Mouse (Mus musculus) right cerebral cortex, adult 18-20 months (tissue): ENCODE data around the gene Thoc6.
A peak's percentile ranks its signal among the peaks of the same experiment; 100 is the strongest.

ENCODE experiments used
- DNase-seq: peaks from one replicate; pipeline ENCODE4 v3.0.0; 2022; ENCODE audit warnings: mixed read lengths

Gene Thoc6

DNA sequence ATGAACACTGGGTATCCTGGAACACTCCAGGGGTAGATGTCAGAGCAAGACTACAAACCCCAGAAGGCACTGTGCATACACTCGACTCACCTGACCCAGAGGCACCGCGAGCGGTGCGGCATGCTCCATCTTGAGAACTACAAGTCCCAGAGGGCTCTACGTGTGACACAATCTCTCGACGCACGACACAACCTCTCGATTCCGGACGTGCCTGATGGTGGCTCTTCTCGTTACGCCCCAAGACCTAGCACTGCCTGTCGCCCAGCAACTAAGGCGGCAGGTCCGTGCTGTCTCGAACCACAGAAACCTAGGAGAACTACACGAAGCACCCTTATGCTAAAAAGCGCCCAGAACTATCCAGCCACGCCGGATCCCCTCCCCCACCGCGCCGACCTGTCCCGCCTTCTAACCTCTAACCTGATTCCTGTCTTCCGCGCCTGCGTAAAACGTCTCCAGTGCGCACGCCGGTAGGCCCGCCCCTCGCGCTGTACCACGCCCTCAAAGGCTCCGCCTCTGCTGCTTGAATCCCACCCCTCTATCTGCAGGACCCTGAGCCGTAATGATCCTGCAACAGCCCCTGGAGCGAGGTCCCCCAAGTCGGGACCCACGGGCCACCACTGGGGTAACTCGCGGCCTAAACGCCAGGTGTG lies at the start of gene Thoc6, which contains the start of gene Hcfc1r1:
Gene Thoc6, minus strand, starts transcription at position 459 of the 650 bp plus-strand sequence.
Gene Hcfc1r1, plus strand, starts transcription at position 173 of the 650 bp plus-strand sequence.
- peak; percentile 96 for DNase-seq

- DNase-seq = no peak
Observed at GRCm38 (mm10) chr17:23722376-23723125, 48.9 kb upstream of the Thoc6 start, which contains the start of gene 1520401A03Rik. TSS of gene 1520401A03Rik (minus strand) at chr17:23722783.

DNA sequence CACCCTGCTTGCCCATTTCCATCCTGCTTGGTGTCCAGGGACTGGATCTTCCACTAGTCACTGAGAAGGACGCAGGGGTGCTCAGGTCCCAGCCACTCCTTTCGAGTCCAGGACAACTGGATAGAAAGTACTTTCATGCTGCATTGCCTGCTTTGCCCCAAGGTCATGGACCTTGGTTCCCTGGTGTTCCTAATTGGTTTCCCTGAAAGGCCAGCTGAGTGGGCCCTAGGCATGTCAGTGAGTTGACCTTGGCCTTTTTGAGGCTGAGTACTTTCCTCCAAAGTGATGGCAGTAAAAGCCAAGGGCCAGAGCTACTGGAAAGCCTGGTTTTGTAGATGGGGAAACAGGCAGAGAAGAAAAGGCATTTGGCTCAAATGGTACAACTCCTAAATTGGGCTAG lies 48.2 kb upstream of the Thoc6 start:
- no peak for DNase-seq

GRCm38 (mm10) chr17:23719455-23719854 lies 45.8 kb upstream of the Thoc6 start:
- DNase-seq = no peak

GRCm38 (mm10) chr17:23717003-23717402 lies 43.3 kb upstream of the Thoc6 start:
- DNase-seq = no peak

DNA sequence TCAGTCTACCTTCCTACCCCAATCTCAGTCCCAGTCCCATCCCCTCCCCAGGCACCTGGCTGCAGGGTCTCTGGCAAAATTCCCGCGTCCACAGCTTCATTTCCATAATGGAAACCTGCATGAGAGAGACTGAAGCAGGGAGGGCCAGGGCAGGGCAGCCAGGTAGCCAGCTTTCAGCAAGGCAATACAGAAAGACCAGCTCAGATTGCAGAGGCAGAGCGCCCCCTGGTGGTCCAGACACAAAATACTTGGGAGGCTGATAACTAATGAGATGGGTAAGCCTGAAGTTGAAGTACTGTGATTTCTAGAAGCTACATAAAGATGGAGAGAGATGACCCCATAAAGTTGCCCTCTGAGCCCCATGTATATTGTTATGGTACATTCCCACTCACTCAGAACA lies 32.5 kb upstream of the Thoc6 start:
- DNase-seq = peak; percentile 70

DNA sequence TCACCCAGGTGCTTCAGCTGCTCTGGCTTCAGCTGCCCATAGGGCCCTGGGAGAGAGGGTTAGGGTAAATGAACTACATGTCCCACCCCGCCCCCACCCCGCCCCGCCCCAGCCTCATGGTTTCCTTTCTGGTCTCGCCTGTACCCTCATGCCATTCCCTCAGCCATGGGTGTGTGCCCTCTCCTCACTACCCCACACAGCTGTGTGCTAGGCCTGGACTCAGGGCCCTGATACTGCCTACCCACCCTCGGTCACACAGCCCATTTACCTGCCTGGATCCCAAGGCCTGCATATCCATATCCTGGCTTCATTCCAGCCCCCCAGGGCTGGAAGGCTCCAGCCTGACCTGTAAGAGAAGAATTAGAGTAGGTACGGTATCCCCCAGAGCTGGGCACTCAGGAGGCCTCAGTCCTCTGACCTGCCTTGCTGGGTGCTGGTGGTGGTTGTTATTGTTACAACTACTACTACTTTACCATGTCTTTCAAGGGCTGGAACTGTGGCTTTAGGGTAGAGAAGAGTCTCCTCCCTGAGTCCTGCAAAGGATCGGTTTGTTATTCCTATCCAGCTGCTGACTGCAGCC lies 31.9 kb upstream of the Thoc6 start:
- DNase-seq = no peak

DNA sequence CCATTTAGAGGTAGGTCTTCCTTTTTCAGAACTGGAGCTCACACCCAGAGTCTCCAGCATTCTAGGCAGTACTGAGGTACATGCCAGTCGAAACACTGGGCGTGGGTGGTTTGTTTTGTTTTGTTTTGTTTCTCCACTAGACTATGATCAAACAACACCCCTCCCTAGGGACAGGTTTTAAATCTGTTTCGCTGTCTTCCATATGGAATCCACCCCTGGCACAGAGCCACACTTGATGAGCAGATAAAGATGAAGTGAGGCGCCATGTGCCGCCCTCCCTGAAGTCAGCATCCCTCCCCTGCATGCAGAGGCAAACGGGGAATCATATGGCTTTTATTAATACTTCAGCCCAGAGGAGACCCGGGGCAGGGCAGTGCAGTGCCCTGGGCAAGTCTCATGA lies 31.1 kb upstream of the Thoc6 start:
- peak; percentile 42 for DNase-seq

DNA sequence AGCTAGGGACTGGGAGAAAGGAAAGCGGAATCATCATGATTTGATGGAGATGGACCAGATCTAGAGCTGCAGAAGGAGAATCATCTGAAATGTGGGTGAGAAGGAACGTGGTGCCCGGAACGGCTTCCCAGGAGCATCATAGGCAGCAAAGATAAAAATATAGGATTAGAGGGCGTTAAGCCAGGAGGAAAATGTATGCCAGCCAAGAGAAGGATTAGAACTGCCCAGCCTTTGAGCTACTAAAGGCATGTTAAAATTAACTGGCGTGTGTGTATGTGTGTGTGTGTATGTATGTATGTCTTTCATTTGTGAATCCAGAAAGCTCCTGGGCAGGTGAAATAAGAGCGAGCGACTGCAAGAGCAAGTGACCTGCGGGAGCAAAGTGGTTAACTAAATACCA lies 29.6 kb upstream of the Thoc6 start:
- DNase-seq = peak; percentile 28

DNA sequence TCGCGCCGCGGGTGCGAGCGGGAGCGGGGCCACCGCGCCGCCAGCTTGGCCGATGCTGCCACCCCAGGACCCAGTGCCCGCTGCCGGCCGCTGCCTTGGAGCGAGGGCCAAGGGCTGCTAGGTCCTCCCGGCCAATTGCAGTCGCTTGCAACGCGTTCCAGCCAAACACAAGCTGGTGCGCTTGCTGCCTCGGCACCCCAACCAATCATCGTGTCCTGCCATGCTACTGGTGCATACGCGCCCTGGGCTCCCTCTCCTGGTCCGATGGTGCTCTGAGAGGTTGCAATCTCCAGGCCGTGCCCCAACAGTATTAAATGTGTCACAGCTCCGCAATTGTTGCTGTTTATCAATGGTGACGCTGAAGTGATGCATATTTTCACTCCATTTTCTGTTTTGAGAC lies 26.4 kb upstream of the Thoc6 start:
- peak; percentile 94 for DNase-seq

- peak; percentile 47 for DNase-seq
Observed at GRCm38 (mm10) chr17:23699131-23700077, 25.7 kb upstream of the Thoc6 start.

DNA sequence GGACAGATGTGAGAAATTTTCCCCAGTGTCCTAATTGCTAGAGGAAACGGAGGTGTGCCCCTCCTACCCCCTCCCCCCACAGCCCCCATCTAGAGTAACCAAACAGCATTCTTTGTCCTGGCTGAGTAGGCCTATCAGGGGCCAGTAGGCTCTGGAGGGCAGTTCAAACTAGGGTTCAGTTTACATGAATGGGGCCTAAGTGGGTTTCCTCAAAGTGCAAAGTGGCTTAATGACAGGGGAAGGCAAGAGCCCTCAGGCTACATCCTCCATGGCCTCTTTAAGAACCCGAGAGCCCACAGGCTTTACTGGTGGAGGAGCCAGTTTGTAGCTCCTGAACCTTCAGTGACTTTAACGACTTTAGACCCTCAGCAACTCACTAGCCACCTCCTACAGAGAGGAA lies 22.1 kb upstream of the Thoc6 start:
- no peak for DNase-seq

GRCm38 (mm10) chr17:23694491-23694890 lies 20.8 kb upstream of the Thoc6 start:
- DNase-seq = no peak

GRCm38 (mm10) chr17:23683856-23684672 lies 10.4 kb upstream of the Thoc6 start, which contains the start of gene Cldn9:
TSS of gene Cldn9 (minus strand) at chr17:23684026.
- no peak for DNase-seq

DNA sequence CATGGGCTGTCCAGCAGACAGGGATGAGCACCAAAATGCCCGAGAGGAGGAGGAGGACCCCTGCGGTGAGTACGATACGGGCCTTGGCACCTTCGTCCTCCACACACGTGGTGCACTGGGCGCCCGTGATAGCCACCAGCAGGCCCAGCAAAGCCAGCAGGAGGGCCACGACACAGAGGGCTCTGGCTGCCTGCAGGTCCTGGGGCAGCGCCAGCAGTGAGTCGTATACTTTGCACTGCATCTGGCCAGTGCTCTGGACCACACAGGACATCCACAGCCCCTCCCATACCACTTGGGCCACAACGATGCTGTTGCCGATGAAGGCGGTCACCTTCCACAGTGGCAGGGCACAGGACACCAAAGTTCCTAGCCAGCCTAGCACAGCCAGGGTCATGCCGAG lies 9.5 kb upstream of the Thoc6 start:
- DNase-seq = no peak

DNA sequence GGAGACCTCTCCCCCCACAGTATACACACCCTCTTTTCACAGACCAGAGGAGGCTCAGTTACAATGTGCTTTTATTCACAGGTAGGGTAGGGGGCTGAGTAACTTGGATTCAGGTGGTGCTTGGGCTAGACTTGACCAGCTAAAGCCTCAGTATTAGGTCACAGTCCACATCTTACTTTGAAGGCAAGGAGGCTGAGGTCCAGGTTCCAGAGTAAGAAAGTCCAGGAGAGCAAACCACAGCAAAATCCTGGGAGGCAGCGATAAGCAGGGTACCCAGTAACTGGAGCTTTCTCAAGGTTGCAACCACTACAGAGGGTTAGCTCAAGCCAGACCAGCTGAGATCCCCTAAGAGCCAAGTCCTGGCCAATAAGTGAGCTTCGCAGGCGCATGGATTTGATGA lies 8.8 kb upstream of the Thoc6 start:
- DNase-seq = no peak

DNA sequence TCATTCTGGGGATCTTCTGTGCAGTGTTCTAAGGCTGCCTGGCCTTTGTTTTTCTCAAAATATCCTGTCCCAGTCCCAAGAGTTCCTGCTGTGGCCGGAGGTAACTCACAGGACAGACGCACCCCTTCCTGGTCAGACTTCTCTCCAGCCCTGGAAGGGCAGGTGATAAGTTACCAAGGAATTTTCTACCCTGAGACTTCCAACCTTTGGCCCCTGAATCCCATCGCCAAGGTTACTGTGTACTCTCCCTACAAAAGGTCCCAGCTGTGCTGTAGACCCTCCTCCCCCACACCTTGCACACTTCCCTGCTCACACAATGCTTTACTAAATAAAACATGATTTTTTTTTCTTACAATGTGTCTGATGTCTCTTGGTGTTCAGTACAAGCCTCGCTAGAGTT lies 8.4 kb upstream of the Thoc6 start:
- no peak for DNase-seq

DNA sequence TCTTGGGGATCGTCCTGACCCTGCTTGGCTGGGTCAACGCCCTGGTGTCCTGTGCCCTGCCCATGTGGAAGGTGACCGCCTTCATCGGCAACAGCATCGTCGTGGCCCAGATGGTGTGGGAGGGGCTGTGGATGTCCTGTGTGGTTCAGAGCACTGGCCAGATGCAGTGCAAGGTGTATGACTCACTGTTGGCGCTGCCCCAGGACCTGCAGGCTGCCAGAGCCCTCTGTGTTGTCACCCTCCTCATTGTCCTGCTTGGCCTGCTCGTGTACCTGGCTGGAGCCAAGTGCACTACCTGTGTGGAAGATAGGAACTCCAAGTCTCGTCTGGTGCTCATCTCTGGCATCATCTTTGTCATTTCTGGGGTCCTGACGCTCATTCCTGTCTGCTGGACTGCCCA lies 7.4 kb upstream of the Thoc6 start:
- no peak for DNase-seq

- no peak for DNase-seq
Observed at GRCm38 (mm10) chr17:23680336-23680735, 6.7 kb upstream of the Thoc6 start.

DNA sequence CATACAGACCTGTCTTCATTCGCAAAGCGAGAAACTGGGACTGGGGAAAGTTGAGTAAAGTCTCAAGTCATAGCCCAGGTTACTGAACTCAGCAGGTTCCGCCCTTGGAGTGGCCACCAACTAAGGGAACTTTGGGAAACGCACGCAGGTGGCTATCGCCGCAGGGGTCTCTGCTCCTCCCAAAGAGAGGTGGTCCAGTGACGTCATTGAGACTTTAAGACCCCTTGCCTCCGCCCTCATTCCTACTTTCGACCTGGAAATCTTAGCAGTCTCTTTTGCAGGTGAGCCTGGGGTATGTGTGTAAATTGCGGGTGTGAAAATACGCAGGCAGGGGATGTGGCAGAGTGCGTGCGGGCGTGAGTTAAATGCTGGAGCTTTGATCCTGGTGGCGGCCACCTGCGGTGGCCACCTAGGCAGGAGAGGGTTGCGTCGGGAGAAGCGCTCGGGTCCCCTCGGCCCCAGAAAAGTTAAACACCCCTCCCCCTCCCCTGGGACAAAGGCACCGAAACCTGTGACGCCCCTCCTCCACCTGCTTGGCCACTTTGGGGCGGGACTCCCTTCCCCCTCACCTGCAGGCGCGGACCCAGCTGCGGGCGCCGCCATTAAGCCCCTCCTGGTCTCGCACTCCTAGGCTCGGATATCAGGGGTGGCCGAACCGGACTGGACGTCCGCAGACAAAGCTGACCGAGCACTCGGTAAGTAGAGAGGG lies 5.6 kb upstream of the Thoc6 start, which contains the start of gene Cldn6:
Gene Cldn6, plus strand, starts transcription at position 123 of the 709 bp plus-strand sequence.
- no peak for DNase-seq

GRCm38 (mm10) chr17:23677236-23677679 lies 3.6 kb upstream of the Thoc6 start, which contains the start of gene Tnfrsf12a:
TSS of gene Tnfrsf12a (minus strand) at chr17:23677468.
- DNase-seq = peak; percentile 82
